Mouse (Mus musculus) stomach, embryonic 15.5 days (tissue): ENCODE results near the gene Fastkd1. TPM values are rescaled to one million over a fixed set of nuclear protein-coding genes. Genes with fewer than 3 reads are reported as not detected.
"Not testable (repeated sequence)": the region's sequence is repeated elsewhere in the genome, so short reads cannot be mapped to it uniquely, and the experiment has no call there.

Experiments
- ATAC-seq: fragments of 200-750 bp; cut with Nextera tagmentation; 2 replicates; pipeline ENCODE4 v1.8.0; 2017; ENCODE audit warnings: low read depth, moderate number of reproducible peaks, moderate TSS enrichment; ENCODE audit not compliant: insufficient read depth, low FRiP score
- H3K27ac ChIP-seq: fragments of 300-500 bp; sonication (generic); 2 replicates; pipeline ENCODE4 v1.5.1; 2015; ENCODE audit warnings: mild to moderate bottlenecking, inconsistent platforms
- H3K27me3 ChIP-seq: fragments of 300-500 bp; sonication (generic); replicated peaks from 2 replicates; pipeline ENCODE4 v1.6.1; 2015; ENCODE audit warnings: inconsistent platforms
- H3K36me3 ChIP-seq: fragments of 300-500 bp; sonication (generic); 2 replicates; pipeline ENCODE4 v1.6.1; 2015; ENCODE audit warnings: inconsistent platforms
- H3K4me1 ChIP-seq: fragments of 300-500 bp; sonication (generic); 2 replicates; pipeline ENCODE4 v1.6.1; 2015; ENCODE audit warnings: inconsistent platforms
- H3K4me2 ChIP-seq: fragments of 300-500 bp; sonication (generic); 2 replicates; pipeline ENCODE4 v1.6.1; 2015; ENCODE audit warnings: mild to moderate bottlenecking, inconsistent platforms
- H3K4me3 ChIP-seq: fragments of 300-500 bp; sonication (generic); replicated peaks from 2 replicates; pipeline ENCODE4 v1.5.1; 2015; ENCODE audit warnings: inconsistent platforms
- H3K9ac ChIP-seq: fragments of 300-500 bp; sonication (generic); 2 replicates; pipeline ENCODE4 v1.6.1; 2015; ENCODE audit warnings: inconsistent platforms
- H3K9me3 ChIP-seq: fragments of 300-500 bp; sonication (generic); 2 replicates; pipeline ENCODE4 v1.6.1; 2016; ENCODE audit warnings: inconsistent platforms
- WGBS: fragments of 180-500 bp; shearing (Covaris S2); methylation state at CpG from one replicate; pipeline ENCODE4 v1.1.7; 2015; 5-methylcytosine and 5-hydroxymethylcytosine counted together
- polyA plus RNA-seq: library from polyadenylated mRNA; unstranded; fragments of >200 nt; fragmentation: Nextera tagmentation; extraction: Ambion mirVana; gene quantifications from 2 replicates; pipeline ENCODE4 v1.2.1, GENCODE M21; 2015

Gene Fastkd1
- polyA plus RNA-seq, 1 experiment from 2014 or later, result 9.0 TPM

- no peaks in the 10 kb centered on the region for H3K9me3 ChIP-seq
- H3K36me3 ChIP-seq, result peaks cover 10% of the 10 kb centered on the region; the same call in 1 of the 2 replicates
- no peak for ATAC-seq
- H3K4me2 ChIP-seq, result no peak overlapping the region
- no peak overlapping the region for H3K27ac ChIP-seq
- no peaks in the 10 kb centered on the region for H3K4me1 ChIP-seq
- H3K9ac ChIP-seq, result no peak overlapping the region
- no peak overlapping the region for H3K4me3 ChIP-seq
- no peaks in the 10 kb centered on the region for H3K27me3 ChIP-seq
- WGBS, result 89% methylated on average over 11 of the region's 11 CpGs
Observed at GRCm38 (mm10) chr2:69693501-69693900, 19.8 kb downstream of the Fastkd1 start.

GRCm38 (mm10) chr2:69690843-69691242 is 22.5 kb downstream of the Fastkd1 start:
- Histone ChIP-seq H3K4me2 (no peak overlapping the region), H3K27me3 (no peaks in the 10 kb centered on the region), H3K4me3 (no peak overlapping the region), H3K9ac (no peak overlapping the region), H3K36me3 (peaks cover 10% of the 10 kb centered on the region; the same call in 1 of the 2 replicates), H3K27ac (no peak overlapping the region), H3K9me3 (no peaks in the 10 kb centered on the region), H3K4me1 (no peaks in the 10 kb centered on the region)
- no peak for ATAC-seq
- 83% methylated on average over 6 of the region's 6 CpGs for WGBS

- no peak overlapping the region for H3K4me2 ChIP-seq
- H3K4me3 ChIP-seq, result no peak overlapping the region
- no peak overlapping the region for H3K27ac ChIP-seq
- no peaks in the 10 kb centered on the region for H3K9me3 ChIP-seq
- 96% methylated on average over 3 of the region's 3 CpGs for WGBS
- H3K9ac ChIP-seq, result no peak overlapping the region
- H3K4me1 ChIP-seq, result no peaks in the 10 kb centered on the region
- no peaks in the 10 kb centered on the region for H3K27me3 ChIP-seq
- ATAC-seq, result no peak
- peaks cover 10% of the 10 kb centered on the region; the same call in 1 of the 2 replicates for H3K36me3 ChIP-seq
Observed at GRCm38 (mm10) chr2:69690214-69690613, 23.1 kb downstream of the Fastkd1 start.

GRCm38 (mm10) chr2:69684488-69684887 is 28.8 kb downstream of the Fastkd1 start:
- ATAC-seq, result no peak
- no peaks in the 10 kb centered on the region for H3K36me3 ChIP-seq
- 90% methylated on average over 3 of the region's 3 CpGs for WGBS
- H3K4me3 ChIP-seq, result no peak overlapping the region
- H3K9me3 ChIP-seq, result no peaks in the 10 kb centered on the region
- no peak overlapping the region for H3K27ac ChIP-seq
- no peaks in the 10 kb centered on the region for H3K4me1 ChIP-seq
- H3K4me2 ChIP-seq, result no peak overlapping the region
- H3K27me3 ChIP-seq, result no peaks in the 10 kb centered on the region
- H3K9ac ChIP-seq, result no peak overlapping the region

- 85% methylated on average over 13 of the region's 13 CpGs for WGBS
Observed at GRCm38 (mm10) chr2:69683036-69683805, 30.1 kb downstream of the Fastkd1 start.

GRCm38 (mm10) chr2:69681931-69682330 is 31.4 kb downstream of the Fastkd1 start:
- no peak overlapping the region for H3K4me3 ChIP-seq
- no peaks in the 10 kb centered on the region for H3K27me3 ChIP-seq
- ATAC-seq, result no peak
- H3K9ac ChIP-seq, result no peak overlapping the region
- no peak overlapping the region for H3K4me2 ChIP-seq
- no peaks in the 10 kb centered on the region for H3K9me3 ChIP-seq
- no peak overlapping the region for H3K27ac ChIP-seq
- H3K4me1 ChIP-seq, result no peaks in the 10 kb centered on the region
- 90% methylated on average over 4 of the region's 4 CpGs for WGBS
- H3K36me3 ChIP-seq, result no peaks in the 10 kb centered on the region

More at GRCm38 (mm10) chr2:69683036-69683805, 30.1 kb downstream of the Fastkd1 start:
- H3K4me3 ChIP-seq, result no peak overlapping the region
- no peak for ATAC-seq
- H3K27me3 ChIP-seq, result no peaks in the 10 kb centered on the region
- no peak overlapping the region for H3K9ac ChIP-seq
- no peaks in the 10 kb centered on the region for H3K36me3 ChIP-seq
- no peak overlapping the region for H3K27ac ChIP-seq
- no peaks in the 10 kb centered on the region for H3K9me3 ChIP-seq
- H3K4me2 ChIP-seq, result no peak overlapping the region
- H3K4me1 ChIP-seq, result no peaks in the 10 kb centered on the region

GRCm38 (mm10) chr2:69679990-69680389 is 33.3 kb downstream of the Fastkd1 start:
- no peak for ATAC-seq
- H3K4me3 ChIP-seq, result no peak overlapping the region
- H3K36me3 ChIP-seq, result no peaks in the 10 kb centered on the region
- no peaks in the 10 kb centered on the region for H3K4me1 ChIP-seq
- 60% methylated on average over 6 of the region's 6 CpGs for WGBS
- no peak overlapping the region for H3K9ac ChIP-seq
- H3K9me3 ChIP-seq, result no peaks in the 10 kb centered on the region
- H3K4me2 ChIP-seq, result no peak overlapping the region
- no peak overlapping the region for H3K27ac ChIP-seq
- no peaks in the 10 kb centered on the region for H3K27me3 ChIP-seq

- H3K4me3 ChIP-seq, H3K9ac ChIP-seq, H3K36me3 ChIP-seq, H3K9me3 ChIP-seq, H3K27ac ChIP-seq, ATAC-seq, H3K4me1 ChIP-seq, H3K27me3 ChIP-seq, H3K4me2 ChIP-seq: not testable (repeated sequence)
- WGBS, result 88% methylated on average over 2 of the region's 2 CpGs
Observed at GRCm38 (mm10) chr2:69677215-69677614, 36.1 kb downstream of the Fastkd1 start.

- Histone ChIP-seq H3K27me3 (no peaks in the 10 kb centered on the region), H3K4me1 (no peaks in the 10 kb centered on the region), H3K27ac (no peak overlapping the region), H3K4me2 (no peak overlapping the region), H3K9ac (no peak overlapping the region), H3K9me3 (no peaks in the 10 kb centered on the region), H3K4me3 (no peak overlapping the region), H3K36me3 (no peaks in the 10 kb centered on the region)
- 54% methylated on average over 2 of the region's 2 CpGs for WGBS
- ATAC-seq, result no peak
Observed at GRCm38 (mm10) chr2:69676713-69677112, 36.6 kb downstream of the Fastkd1 start.

GRCm38 (mm10) chr2:69675266-69675665 is 38.0 kb downstream of the Fastkd1 start:
- Histone ChIP-seq H3K9ac (no peak overlapping the region), H3K4me2 (no peak overlapping the region), H3K4me1 (no peaks in the 10 kb centered on the region), H3K4me3 (no peak overlapping the region), H3K36me3 (no peaks in the 10 kb centered on the region), H3K9me3 (no peaks in the 10 kb centered on the region), H3K27me3 (no peaks in the 10 kb centered on the region), H3K27ac (no peak overlapping the region)
- 90% methylated on average over 9 of the region's 9 CpGs for WGBS
- no peak for ATAC-seq

GRCm38 (mm10) chr2:69673723-69674122 is 39.6 kb downstream of the Fastkd1 start:
- H3K9ac ChIP-seq, result no peak overlapping the region
- H3K27me3 ChIP-seq, result no peaks in the 10 kb centered on the region
- no peaks in the 10 kb centered on the region for H3K9me3 ChIP-seq
- no peak overlapping the region for H3K27ac ChIP-seq
- no peaks in the 10 kb centered on the region for H3K36me3 ChIP-seq
- WGBS, result 62% methylated on average over 5 of the region's 5 CpGs
- H3K4me1 ChIP-seq, result no peaks in the 10 kb centered on the region
- H3K4me3 ChIP-seq, result no peak overlapping the region
- no peak for ATAC-seq
- no peak overlapping the region for H3K4me2 ChIP-seq

GRCm38 (mm10) chr2:69669853-69670252 is 43.5 kb downstream of the Fastkd1 start, which contains the start of gene Klhl41:
Gene Klhl41 (plus strand): TSS chr2:69670120.
- Histone ChIP-seq H3K4me2 (no peak within 1 kb of the TSS), H3K4me1 (no peaks in the 10 kb centered on the region), H3K27me3 (no peaks in the 10 kb centered on the region), H3K9me3 (no peaks in the 10 kb centered on the region), H3K4me3 (no peak within 1 kb of the TSS), H3K27ac (no peak within 1 kb of the TSS), H3K36me3 (no peaks in the 10 kb centered on the region), H3K9ac (no peak within 1 kb of the TSS)
- no peak for ATAC-seq
- 79% methylated on average over 9 of the region's 9 CpGs for WGBS
